Mouse (Mus musculus) midbrain, embryonic 12.5 days (tissue): ENCODE results near the gene Uts2b. TPM values are rescaled to one million over a fixed set of nuclear protein-coding genes. Genes with fewer than 3 reads are reported as not detected.

Experiments
- ATAC-seq: fragments of 200-750 bp; cut with Nextera tagmentation; 2 replicates; pipeline ENCODE4 v1.8.0; 2017; ENCODE audit warnings: low read depth, moderate TSS enrichment, moderate library complexity; ENCODE audit not compliant: low FRiP score
- H3K27ac ChIP-seq: fragments of 300-500 bp; sonication (generic); replicated peaks from 2 replicates; pipeline ENCODE4 v1.5.1; 2016; ENCODE audit warnings: mild to moderate bottlenecking
- H3K27me3 ChIP-seq: fragments of 300-500 bp; sonication (generic); 2 replicates; pipeline ENCODE4 v1.6.1; 2016; ENCODE audit warnings: mild to moderate bottlenecking
- H3K36me3 ChIP-seq: fragments of 300-500 bp; sonication (generic); 2 replicates; pipeline ENCODE4 v1.6.1; 2016
- H3K4me1 ChIP-seq: fragments of 300-500 bp; sonication (generic); 2 replicates; pipeline ENCODE4 v1.6.1; 2016
- H3K4me2 ChIP-seq: fragments of 300-500 bp; sonication (generic); replicated peaks from 2 replicates; pipeline ENCODE4 v1.6.1; 2016; ENCODE audit warnings: mild to moderate bottlenecking, moderate library complexity
- H3K4me3 ChIP-seq: fragments of 300-500 bp; sonication (generic); 2 replicates; pipeline ENCODE4 v1.5.1; 2016; ENCODE audit warnings: mild to moderate bottlenecking
- H3K9ac ChIP-seq: fragments of 300-500 bp; sonication (generic); replicated peaks from 2 replicates; pipeline ENCODE4 v1.6.1; 2016; ENCODE audit warnings: mild to moderate bottlenecking, moderate library complexity
- H3K9me3 ChIP-seq: fragments of 300-500 bp; sonication (generic); 2 replicates; pipeline ENCODE4 v1.6.1; 2016; ENCODE audit warnings: mild to moderate bottlenecking
- WGBS: fragments of 180-500 bp; shearing (Covaris S2); methylation state at CpG from one replicate; pipeline ENCODE4 v1.1.7; 2016; 5-methylcytosine and 5-hydroxymethylcytosine counted together
- polyA plus RNA-seq: library from polyadenylated mRNA; unstranded; fragments of >200 nt; fragmentation: Nextera tagmentation; extraction: Ambion mirVana; gene quantifications from 2 replicates; pipeline ENCODE4 v1.2.1, GENCODE M21; 2016

Gene Uts2b
- polyA plus RNA-seq, 1 experiment from 2014 or later: not detected

GRCm38 (mm10) chr16:27389534-27390282 is 19.7 kb upstream of the Uts2b start:
- 31% methylated on average over 7 of the region's 7 CpGs for WGBS

GRCm38 (mm10) chr16:27388761-27389451 is 18.9 kb upstream of the Uts2b start, which contains the start of gene Ccdc50:
Gene Ccdc50, plus strand, starts transcription at chr16:27388869.
- no peaks in the 10 kb centered on the region for H3K36me3 ChIP-seq
- no peaks in the 10 kb centered on the region for H3K9me3 ChIP-seq
- peak within 1 kb of the TSS; percentile 96 for H3K27ac ChIP-seq
- peak within 1 kb of the TSS; percentile 95 for H3K9ac ChIP-seq
- peak within 1 kb of the TSS; percentile 92 for H3K4me3 ChIP-seq
- 0% methylated on average over 40 of the region's 69 CpGs for WGBS
- peak within 1 kb of the TSS; percentile 77 for H3K4me2 ChIP-seq
- ATAC-seq: peak; percentile 98
- no peaks in the 10 kb centered on the region for H3K27me3 ChIP-seq
- peaks cover 21% of the 10 kb centered on the region for H3K4me1 ChIP-seq

More at GRCm38 (mm10) chr16:27389534-27390282, 19.7 kb upstream of the Uts2b start:
- Histone ChIP-seq H3K9ac (peak overlapping the region; percentile 95), H3K36me3 (no peaks in the 10 kb centered on the region), H3K27ac (peak overlapping the region; percentile 96), H3K9me3 (no peaks in the 10 kb centered on the region), H3K4me2 (peak overlapping the region; percentile 77), H3K4me1 (peaks cover 21% of the 10 kb centered on the region), H3K27me3 (no peaks in the 10 kb centered on the region), H3K4me3 (peak overlapping the region; percentile 92)
- peak; percentile 13; the same call in 1 of the 2 replicates for ATAC-seq

GRCm38 (mm10) chr16:27387634-27388611 is 17.9 kb upstream of the Uts2b start:
- no peaks in the 10 kb centered on the region for H3K36me3 ChIP-seq
- peak overlapping the region; percentile 95; the same call in 1 of the 2 replicates for H3K9ac ChIP-seq
- H3K4me2 ChIP-seq: peak overlapping the region; percentile 77
- H3K4me3 ChIP-seq: peak overlapping the region; percentile 92
- 50% methylated on average over 12 of the region's 12 CpGs for WGBS
- H3K27me3 ChIP-seq: no peaks in the 10 kb centered on the region
- H3K27ac ChIP-seq: peak overlapping the region; percentile 96; the same call in 1 of the 2 replicates
- ATAC-seq: no peak
- peaks cover 21% of the 10 kb centered on the region for H3K4me1 ChIP-seq
- H3K9me3 ChIP-seq: no peaks in the 10 kb centered on the region

GRCm38 (mm10) chr16:27386850-27387407 is 16.9 kb upstream of the Uts2b start:
- ATAC-seq: no peak
- peaks cover 21% of the 10 kb centered on the region for H3K4me1 ChIP-seq
- H3K9ac ChIP-seq: no peak overlapping the region
- no peak overlapping the region for H3K4me3 ChIP-seq
- H3K4me2 ChIP-seq: no peak overlapping the region
- no peaks in the 10 kb centered on the region for H3K9me3 ChIP-seq
- no peaks in the 10 kb centered on the region for H3K27me3 ChIP-seq
- 76% methylated on average over 4 of the region's 4 CpGs for WGBS
- no peak overlapping the region for H3K27ac ChIP-seq
- no peaks in the 10 kb centered on the region for H3K36me3 ChIP-seq

GRCm38 (mm10) chr16:27385649-27386048 is 15.6 kb upstream of the Uts2b start:
- Histone ChIP-seq H3K27ac (no peak overlapping the region), H3K4me3 (no peak overlapping the region), H3K4me2 (no peak overlapping the region), H3K36me3 (no peaks in the 10 kb centered on the region), H3K9ac (no peak overlapping the region), H3K27me3 (no peaks in the 10 kb centered on the region), H3K9me3 (no peaks in the 10 kb centered on the region), H3K4me1 (peaks cover 14% of the 10 kb centered on the region)
- WGBS: 82% methylated on average over 1 of the region's 1 CpGs
- ATAC-seq: no peak

- no peak overlapping the region for H3K4me3 ChIP-seq
- no peak for ATAC-seq
Measured at GRCm38 (mm10) chr16:27384893-27385603, 15.0 kb upstream of the Uts2b start.

GRCm38 (mm10) chr16:27382217-27382616 is 12.2 kb upstream of the Uts2b start:
- Histone ChIP-seq H3K9ac (no peak overlapping the region), H3K4me3 (no peak overlapping the region), H3K27me3 (no peaks in the 10 kb centered on the region), H3K27ac (no peak overlapping the region), H3K4me1 (no peaks in the 10 kb centered on the region), H3K9me3 (no peaks in the 10 kb centered on the region), H3K36me3 (no peaks in the 10 kb centered on the region), H3K4me2 (no peak overlapping the region)
- 89% methylated on average over 4 of the region's 4 CpGs for WGBS
- ATAC-seq: no peak

More at GRCm38 (mm10) chr16:27384893-27385603, 15.0 kb upstream of the Uts2b start:
- Histone ChIP-seq H3K9me3 (no peaks in the 10 kb centered on the region), H3K4me1 (peaks cover 8% of the 10 kb centered on the region), H3K27ac (no peak overlapping the region), H3K27me3 (no peaks in the 10 kb centered on the region), H3K4me2 (no peak overlapping the region), H3K36me3 (no peaks in the 10 kb centered on the region), H3K9ac (no peak overlapping the region)
- 68% methylated on average over 4 of the region's 4 CpGs for WGBS

- no peak for ATAC-seq
- no peaks in the 10 kb centered on the region for H3K27me3 ChIP-seq
Measured at GRCm38 (mm10) chr16:27376556-27376955, 6.5 kb upstream of the Uts2b start.

GRCm38 (mm10) chr16:27375318-27375717 is 5.3 kb upstream of the Uts2b start:
- H3K4me3 ChIP-seq: no peak overlapping the region
- no peak overlapping the region for H3K9ac ChIP-seq
- no peaks in the 10 kb centered on the region for H3K27me3 ChIP-seq
- no peak overlapping the region for H3K27ac ChIP-seq
- WGBS: 92% methylated on average over 2 of the region's 2 CpGs
- ATAC-seq: no peak
- no peaks in the 10 kb centered on the region for H3K4me1 ChIP-seq
- no peaks in the 10 kb centered on the region for H3K36me3 ChIP-seq
- H3K9me3 ChIP-seq: no peaks in the 10 kb centered on the region
- H3K4me2 ChIP-seq: no peak overlapping the region

More at GRCm38 (mm10) chr16:27376556-27376955, 6.5 kb upstream of the Uts2b start:
- no peaks in the 10 kb centered on the region for H3K4me1 ChIP-seq
- no peak overlapping the region for H3K27ac ChIP-seq
- H3K9ac ChIP-seq: no peak overlapping the region
- H3K36me3 ChIP-seq: no peaks in the 10 kb centered on the region
- no peak overlapping the region for H3K4me2 ChIP-seq
- H3K9me3 ChIP-seq: no peaks in the 10 kb centered on the region
- no peak overlapping the region for H3K4me3 ChIP-seq

- Histone ChIP-seq H3K36me3 (no peaks in the 10 kb centered on the region), H3K27me3 (no peaks in the 10 kb centered on the region), H3K4me1 (no peaks in the 10 kb centered on the region), H3K9ac (no peak overlapping the region), H3K9me3 (no peaks in the 10 kb centered on the region), H3K27ac (no peak overlapping the region), H3K4me2 (no peak overlapping the region), H3K4me3 (no peak overlapping the region)
- WGBS: 65% methylated on average over 3 of the region's 3 CpGs
- no peak for ATAC-seq
Measured at GRCm38 (mm10) chr16:27374139-27374538, 4.1 kb upstream of the Uts2b start.

GRCm38 (mm10) chr16:27370700-27371099 is 661 bp upstream of the Uts2b start:
- no peaks in the 10 kb centered on the region for H3K36me3 ChIP-seq
- H3K27me3 ChIP-seq: no peaks in the 10 kb centered on the region
- WGBS: 83% methylated on average over 2 of the region's 2 CpGs
- no peaks in the 10 kb centered on the region for H3K9me3 ChIP-seq
- H3K4me3 ChIP-seq: no peak overlapping the region
- no peaks in the 10 kb centered on the region for H3K4me1 ChIP-seq
- no peak for ATAC-seq
- H3K9ac ChIP-seq: no peak overlapping the region
- H3K4me2 ChIP-seq: no peak overlapping the region
- H3K27ac ChIP-seq: no peak overlapping the region
